Comparison of ENCODE assay signal across 9 mouse cellular contexts in genomic region chr5:125184826-125185225, GRCm38 (mm10). TPM values are rescaled to one million over a fixed set of nuclear protein-coding genes. Genes with fewer than 3 reads are reported as not detected.
DNase-seq lines count a peak whose midpoint lies in the region; ATAC-seq and TF ChIP-seq lines count a peak whose summit lies in the region.
"Had no signal": no experiment of that assay in that cellular context is flagged by ENCODE, and none has a peak within 500 bp of the region (broad histone marks: within the 10 kb centered on the region; RNA-seq: fewer than 3 reads in every experiment).

No protein-coding gene starts in this region.

- no peaks in the 10 kb centered on the region for H3K36me3 ChIP-seq in kidney, embryonic 16.5 days (ENCODE audit: insufficient read depth, low read length)
- no peaks in the 10 kb centered on the region for H3K36me3 ChIP-seq in embryonic facial prominence, embryonic 12.5 days
- no peaks in the 10 kb centered on the region for H3K36me3 ChIP-seq in limb, embryonic 15.5 days

- POLR2A ChIA-PET in Patski (lab: Charles Lee), result interaction anchor here (0.7 to 1.4 kb wide), 3 partner anchors 8 to 169 kb away, joined by 3 to 5 read pairs (median 5); no protein-coding TSS in a partner anchor

- H3K9ac ChIP-seq in kidney, embryonic 16.5 days (replicated peaks; ENCODE audit: low read length), result no peak overlapping the region
- no peak overlapping the region for H3K9ac ChIP-seq in embryonic facial prominence, embryonic 12.5 days
- H3K9ac ChIP-seq in limb, embryonic 15.5 days, result peak overlapping the region; percentile 29; the same call in 1 of the 2 replicates

- H3K9me3 ChIP-seq in kidney, embryonic 16.5 days (ENCODE audit: low read length), result no peaks in the 10 kb centered on the region
- H3K9me3 ChIP-seq in embryonic facial prominence, embryonic 12.5 days, result 0 out of 2 replicates have a peak, but pooled peaks cover 3% of the 10 kb centered on the region
- no peaks in the 10 kb centered on the region for H3K9me3 ChIP-seq in limb, embryonic 15.5 days

- H3K4me1 ChIP-seq in kidney, embryonic 16.5 days (ENCODE audit: insufficient read depth, low read length), result peaks cover 18% of the 10 kb centered on the region
- H3K4me1 ChIP-seq in embryonic facial prominence, embryonic 12.5 days, result peaks cover 41% of the 10 kb centered on the region
- H3K4me1 ChIP-seq in limb, embryonic 15.5 days, result peaks cover 47% of the 10 kb centered on the region

- H3K4me3 ChIP-seq in kidney, embryonic 16.5 days (ENCODE audit: low read length), result no peak overlapping the region
- no peak overlapping the region for H3K4me3 ChIP-seq in embryonic facial prominence, embryonic 12.5 days
- H3K4me3 ChIP-seq in limb, embryonic 15.5 days, result no peak overlapping the region
- H3K4me3 ChIP-seq: myocyte had no signal

- H3K4me2 ChIP-seq in kidney, embryonic 16.5 days (replicated peaks; ENCODE audit: low read depth, low read length), result no peak overlapping the region
- H3K4me2 ChIP-seq in embryonic facial prominence, embryonic 12.5 days (replicated peaks), result no peak overlapping the region
- H3K4me2 ChIP-seq in limb, embryonic 15.5 days, result 0 out of 2 replicates have a peak overlapping the region, but pooled peaks have one; percentile 2

- no peak for TF ChIP-seq CTCF in Patski (IDR thresholded peaks at IDR 0.05)

- DNase-seq in kidney, adult 9 months, result no peak
- peak; percentile 98 for DNase-seq in Patski (ENCODE audit: low read depth, low spot score)
- DNase-seq in c-Kit-positive CD71-positive TER-119-positive erythroid progenitor cells, embryonic 14.5 days (ENCODE audit: low spot score), result no peak
- no peak for DNase-seq in gastrocnemius, adult 18-20 months (ENCODE audit: low spot score)
- no peak for DNase-seq in layer of hippocampus, adult 9-10 months (ENCODE audit: low spot score)

- in situ Hi-C loops in Patski (cut with MboI; ENCODE audit: low pct_unique_long_range_greater_than_20kb), result no loop called here

- CTCF ChIA-PET in Patski (lab: Charles Lee), result no interaction called here

- H3K27ac ChIP-seq in kidney, embryonic 16.5 days (ENCODE audit: low read length), result peak overlapping the region; percentile 65
- peak overlapping the region; percentile 94 for H3K27ac ChIP-seq in embryonic facial prominence, embryonic 12.5 days
- H3K27ac ChIP-seq in limb, embryonic 15.5 days, result peak overlapping the region; percentile 91

- ATAC-seq in kidney, embryonic 16.5 days (ENCODE audit: low FRiP score, low TSS enrichment), result peak; percentile 46
- ATAC-seq in Patski, result peak; percentile 57
- peak; percentile 77 for ATAC-seq in embryonic facial prominence, embryonic 12.5 days (ENCODE audit: insufficient number of reproducible peaks, insufficient read depth, low FRiP score, low TSS enrichment)
- peak; percentile 77 for ATAC-seq in limb, embryonic 15.5 days (ENCODE audit: insufficient number of reproducible peaks, low FRiP score, low TSS enrichment, low read depth)

- no peaks in the 10 kb centered on the region for H3K27me3 ChIP-seq in kidney, embryonic 16.5 days (ENCODE audit: insufficient read depth, low read length)
- H3K27me3 ChIP-seq in Patski, result no peaks in the 10 kb centered on the region
- no peaks in the 10 kb centered on the region for H3K27me3 ChIP-seq in embryonic facial prominence, embryonic 12.5 days
- H3K27me3 ChIP-seq in limb, embryonic 15.5 days, result no peaks in the 10 kb centered on the region

- WGBS in kidney, embryonic 16.5 days, result 16% methylated on average over 5 of the region's 6 CpGs
- WGBS in embryonic facial prominence, embryonic 12.5 days, result 7% methylated on average over 6 of the region's 6 CpGs
- 6% methylated on average over 6 of the region's 6 CpGs for WGBS in limb, embryonic 15.5 days

RNA-seq across cellular contexts. Expression of gene Ncor2, which starts 5.8 kb away (rescaled TPM):
- 25.9 and 27.5 TPM in 2 replicates for polyA plus RNA-seq in kidney, embryonic 16.5 days (2015; fragmentation: Nextera tagmentation; extraction: Ambion mirVana)
- polyA plus RNA-seq in Patski (2021), result 98.6 TPM
- polyA plus RNA-seq in embryonic facial prominence, embryonic 12.5 days (2016; fragmentation: Nextera tagmentation; extraction: Ambion mirVana), result 31.6 and 33.4 TPM in 2 replicates
- 32.7 and 34.1 TPM in 2 replicates for polyA plus RNA-seq in limb, embryonic 15.5 days (2015; fragmentation: Nextera tagmentation; extraction: Ambion mirVana)
- 100 to 1,000 TPM; 118 to 134 TPM for total RNA-seq in gastrocnemius, adult 18-20 months (2021)
